Mouse (Mus musculus) monocyte, adult 2 months (primary cell): ENCODE data around the gene Rasl10a.
"Not testable (repeated sequence)": the region's sequence is repeated elsewhere in the genome, so short reads cannot be mapped to it uniquely, and the experiment has no call there.

Experiments
- DNase-seq, 2 experiments: peaks; one replicate each; pipeline ENCODE4 v3.0.0; 2022; ENCODE audit warnings: low spot score in 2 of 2, low read depth in 1 of 2

The Rasl10a gene

GRCm38 (mm10) chr11:5074882-5075281 is 17.0 kb downstream of the Rasl10a start:
- no peak for DNase-seq

- no peak for DNase-seq
These were observed 17.8 kb downstream of the Rasl10a start for GRCm38 (mm10) chr11:5075760-5076159.

GRCm38 (mm10) chr11:5076843-5077242 is 18.9 kb downstream of the Rasl10a start:
- DNase-seq, result not testable (repeated sequence)

- DNase-seq, result no peak
These were observed 31.2 kb downstream of the Rasl10a start for GRCm38 (mm10) chr11:5089147-5089546.

- DNase-seq, result no peak
These were observed 33.8 kb downstream of the Rasl10a start for GRCm38 (mm10) chr11:5091706-5092105.

GRCm38 (mm10) chr11:5095877-5096276 is 37.9 kb downstream of the Rasl10a start:
- DNase-seq, result no peak

- no peak for DNase-seq
These were observed 38.6 kb downstream of the Rasl10a start for GRCm38 (mm10) chr11:5096480-5097020.

GRCm38 (mm10) chr11:5098035-5098735 is 40.3 kb downstream of the Rasl10a start:
- DNase-seq, result peak; percentile 6 to 29

- DNase-seq, result peak; percentile 96 to 99
These were observed 41.0 kb downstream of the Rasl10a start, which contains the start of the genes Rhbdd3 and Ewsr1 for GRCm38 (mm10) chr11:5098736-5099542. Gene Rhbdd3, plus strand, starts transcription at chr11:5098926. Gene Ewsr1, minus strand, starts transcription at chr11:5099266.

GRCm38 (mm10) chr11:5099576-5100183 is 41.8 kb downstream of the Rasl10a start:
- DNase-seq, result peak; percentile 59 to 70

- no peak for DNase-seq
These were observed 42.4 kb downstream of the Rasl10a start for GRCm38 (mm10) chr11:5100283-5100682.

GRCm38 (mm10) chr11:5100801-5101200 is 42.9 kb downstream of the Rasl10a start:
- DNase-seq, result no peak

- no peak for DNase-seq
These were observed 43.7 kb downstream of the Rasl10a start for GRCm38 (mm10) chr11:5101641-5102040.

GRCm38 (mm10) chr11:5102384-5102783 is 44.5 kb downstream of the Rasl10a start:
- no peak for DNase-seq

GRCm38 (mm10) chr11:5103986-5104509 is 46.1 kb downstream of the Rasl10a start:
- DNase-seq, result no peak

- no peak for DNase-seq
These were observed 51.5 kb downstream of the Rasl10a start for GRCm38 (mm10) chr11:5109441-5109840.
